Mouse (Mus musculus): Measurements from ENCODE around the gene Klhl26. TPM values are rescaled to one million over a fixed set of nuclear protein-coding genes. Genes with fewer than 3 reads are reported as not detected.

The Klhl26 gene
- polyA plus RNA-seq, 1 experiment from 2014 or later: 19.5 TPM

DNA sequence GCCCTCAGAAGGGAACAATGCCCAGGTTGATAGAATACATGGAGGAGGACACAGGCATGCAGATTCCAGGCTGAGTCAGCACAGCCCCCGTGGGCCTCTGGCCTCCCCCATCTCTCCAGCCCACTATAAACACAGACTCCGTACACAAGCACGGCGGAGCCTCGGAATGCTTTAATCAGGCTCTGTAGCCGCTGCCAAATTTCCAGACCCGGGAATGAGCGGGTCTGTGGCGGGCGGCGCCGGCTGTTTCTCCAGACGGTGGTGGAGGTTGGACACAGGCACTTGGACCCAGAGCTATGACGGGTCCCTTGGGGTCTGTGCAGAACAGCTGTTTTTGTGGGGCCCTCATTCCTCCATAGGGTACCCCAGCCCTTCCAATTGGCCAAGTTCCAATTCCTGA, 57.8 kb downstream of the Klhl26 start:
- no peak overlapping the region for H3K4me3 ChIP-seq (ENCODE audit: low read depth, low read length)
- H3K36me3 ChIP-seq (ENCODE audit: control insufficient read depth, insufficient read depth, low read length): 0 out of 2 replicates have a peak, but pooled peaks cover 4% of the 10 kb centered on the region
- H3K9ac ChIP-seq (ENCODE audit: low read length): no peak overlapping the region
- H3K4me1 ChIP-seq (replicated peaks; ENCODE audit: control insufficient read depth, insufficient read depth, low read length): peaks cover 33% of the 10 kb centered on the region
- 20% methylated on average over 14 of the region's 14 CpGs for WGBS
- H3K9me3 ChIP-seq (ENCODE audit: control insufficient read depth, low read length): no peaks in the 10 kb centered on the region
- peak overlapping the region; percentile 8; the same call in 1 of the 2 replicates for H3K4me2 ChIP-seq (ENCODE audit: low read length)
- H3K27ac ChIP-seq (ENCODE audit: low read depth): no peak overlapping the region
- ATAC-seq (replicated peaks; ENCODE audit: low FRiP score, low TSS enrichment, low read depth): peak; percentile 59
- DNase-seq (ENCODE audit: low spot score): no peak
- no peaks in the 10 kb centered on the region for H3K27me3 ChIP-seq (replicated peaks; ENCODE audit: control insufficient read depth, insufficient read depth, low read length)

DNA sequence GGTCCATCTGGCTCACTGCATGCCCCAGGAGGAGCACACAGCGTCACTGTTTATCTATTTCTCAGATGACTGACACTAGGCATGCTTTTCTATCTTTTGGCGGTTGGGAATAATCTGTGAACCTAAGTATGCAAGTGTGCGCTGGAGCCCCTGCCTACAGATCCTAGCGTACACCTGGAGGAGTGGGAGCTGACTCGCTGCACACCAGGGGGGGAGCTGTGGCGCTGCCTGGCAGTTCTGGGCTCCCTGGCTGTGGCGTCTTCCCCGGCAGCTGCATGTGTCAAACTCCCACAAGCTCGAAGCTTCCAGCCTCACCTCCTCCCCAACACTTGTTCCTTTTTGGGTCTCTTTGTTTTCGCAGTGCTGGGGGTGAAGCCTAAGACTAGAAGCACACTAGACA, 58.9 kb downstream of the Klhl26 start:
- no peak overlapping the region for H3K4me2 ChIP-seq (ENCODE audit: low read length)
- peaks cover 33% of the 10 kb centered on the region for H3K4me1 ChIP-seq (replicated peaks; ENCODE audit: control insufficient read depth, insufficient read depth, low read length)
- DNase-seq (ENCODE audit: low spot score): no peak
- no peaks in the 10 kb centered on the region for H3K9me3 ChIP-seq (ENCODE audit: control insufficient read depth, low read length)
- no peak overlapping the region for H3K27ac ChIP-seq (ENCODE audit: low read depth)
- no peak for ATAC-seq (replicated peaks; ENCODE audit: low FRiP score, low TSS enrichment, low read depth)
- WGBS: 37% methylated on average over 10 of the region's 10 CpGs
- H3K4me3 ChIP-seq (ENCODE audit: low read depth, low read length): no peak overlapping the region
- no peaks in the 10 kb centered on the region for H3K27me3 ChIP-seq (replicated peaks; ENCODE audit: control insufficient read depth, insufficient read depth, low read length)
- 0 out of 2 replicates have a peak, but pooled peaks cover 7% of the 10 kb centered on the region for H3K36me3 ChIP-seq (ENCODE audit: control insufficient read depth, insufficient read depth, low read length)
- no peak overlapping the region for H3K9ac ChIP-seq (ENCODE audit: low read length)

GRCm38 (mm10) chr8:70416941-70417340, 59.8 kb downstream of the Klhl26 start:
- no peak for ATAC-seq (replicated peaks; ENCODE audit: low FRiP score, low TSS enrichment, low read depth)
- DNase-seq (ENCODE audit: low spot score): no peak
- Histone ChIP-seq H3K27ac (ENCODE audit: low read depth) (no peak overlapping the region), H3K36me3 (ENCODE audit: control insufficient read depth, insufficient read depth, low read length) (0 out of 2 replicates have a peak, but pooled peaks cover 7% of the 10 kb centered on the region), H3K4me3 (ENCODE audit: low read depth, low read length) (no peak overlapping the region), H3K9me3 (ENCODE audit: control insufficient read depth, low read length) (no peaks in the 10 kb centered on the region), H3K4me2 (ENCODE audit: low read length) (no peak overlapping the region), H3K27me3 (replicated peaks; ENCODE audit: control insufficient read depth, insufficient read depth, low read length) (no peaks in the 10 kb centered on the region), H3K9ac (ENCODE audit: low read length) (no peak overlapping the region), H3K4me1 (replicated peaks; ENCODE audit: control insufficient read depth, insufficient read depth, low read length) (peaks cover 33% of the 10 kb centered on the region)
- 59% methylated on average over 6 of the region's 6 CpGs for WGBS

DNA sequence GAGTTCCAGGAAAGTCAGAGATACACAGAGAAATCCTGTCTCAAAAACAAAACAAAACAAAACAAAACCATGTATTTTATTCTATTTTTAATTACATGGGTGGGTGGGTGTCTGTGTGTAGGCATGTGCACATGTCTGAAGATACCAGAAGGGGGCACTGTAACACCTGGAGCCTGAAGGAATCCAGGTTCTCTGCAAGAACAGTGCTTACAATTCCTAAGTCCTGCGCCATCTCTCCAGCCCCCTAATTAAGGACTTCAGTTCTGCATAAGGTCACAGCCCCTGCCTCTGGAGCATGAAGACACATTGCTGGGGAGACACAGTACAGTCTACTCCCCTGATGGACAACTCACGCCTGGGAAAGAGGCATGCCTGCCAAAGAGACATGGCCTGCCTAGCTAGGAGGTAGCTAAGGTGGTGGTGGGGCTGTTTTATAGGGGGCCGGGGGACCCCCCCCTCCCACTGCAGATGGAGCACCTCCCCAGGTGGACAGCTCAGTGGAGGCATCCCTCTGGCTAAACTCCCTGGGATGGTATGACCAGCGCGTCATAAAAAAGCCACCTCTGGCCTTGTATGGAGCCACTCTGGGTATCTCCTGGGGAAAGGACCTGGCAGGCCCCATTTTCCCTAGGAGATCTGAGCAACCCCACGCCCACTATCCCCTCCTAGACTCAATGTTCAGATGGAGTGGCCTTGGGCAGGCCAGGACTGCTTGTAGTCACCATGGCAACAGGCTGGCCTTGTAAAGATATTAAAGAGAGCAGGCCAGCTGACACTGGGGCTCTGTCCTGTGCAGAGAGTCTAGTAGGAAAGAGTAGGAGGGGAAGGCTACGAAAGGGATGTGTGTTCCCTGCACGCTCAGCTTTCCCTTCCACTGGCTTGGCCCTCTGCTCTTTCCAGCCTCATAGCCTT, 61.0 kb downstream of the Klhl26 start:
- no peak overlapping the region for H3K4me2 ChIP-seq (ENCODE audit: low read length)
- H3K27ac ChIP-seq (ENCODE audit: low read depth): no peak overlapping the region
- no peak for DNase-seq (ENCODE audit: low spot score)
- 65% methylated on average over 8 of the region's 8 CpGs for WGBS
- H3K9ac ChIP-seq (ENCODE audit: low read length): no peak overlapping the region
- peak; percentile 65; the same call in 1 of the 2 replicates for ATAC-seq (replicated peaks; ENCODE audit: low FRiP score, low TSS enrichment, low read depth)
- peaks cover 33% of the 10 kb centered on the region for H3K4me1 ChIP-seq (replicated peaks; ENCODE audit: control insufficient read depth, insufficient read depth, low read length)
- 0 out of 2 replicates have a peak, but pooled peaks cover 7% of the 10 kb centered on the region for H3K36me3 ChIP-seq (ENCODE audit: control insufficient read depth, insufficient read depth, low read length)
- H3K27me3 ChIP-seq (replicated peaks; ENCODE audit: control insufficient read depth, insufficient read depth, low read length): no peaks in the 10 kb centered on the region
- H3K9me3 ChIP-seq (ENCODE audit: control insufficient read depth, low read length): no peaks in the 10 kb centered on the region
- H3K4me3 ChIP-seq (ENCODE audit: low read depth, low read length): no peak overlapping the region

- Histone ChIP-seq H3K36me3 (ENCODE audit: control insufficient read depth, insufficient read depth, low read length) (0 out of 2 replicates have a peak, but pooled peaks cover 7% of the 10 kb centered on the region), H3K4me2 (ENCODE audit: low read length) (no peak overlapping the region), H3K27me3 (replicated peaks; ENCODE audit: control insufficient read depth, insufficient read depth, low read length) (no peaks in the 10 kb centered on the region), H3K4me3 (ENCODE audit: low read depth, low read length) (no peak overlapping the region), H3K27ac (ENCODE audit: low read depth) (no peak overlapping the region), H3K9me3 (ENCODE audit: control insufficient read depth, low read length) (no peaks in the 10 kb centered on the region), H3K4me1 (replicated peaks; ENCODE audit: control insufficient read depth, insufficient read depth, low read length) (peaks cover 36% of the 10 kb centered on the region), H3K9ac (ENCODE audit: low read length) (no peak overlapping the region)
- WGBS: 87% methylated on average over 6 of the region's 6 CpGs
- no peak for DNase-seq (ENCODE audit: low spot score)
- no peak for ATAC-seq (replicated peaks; ENCODE audit: low FRiP score, low TSS enrichment, low read depth)
Measured at GRCm38 (mm10) chr8:70414310-70414946, 62.3 kb downstream of the Klhl26 start.

DNA sequence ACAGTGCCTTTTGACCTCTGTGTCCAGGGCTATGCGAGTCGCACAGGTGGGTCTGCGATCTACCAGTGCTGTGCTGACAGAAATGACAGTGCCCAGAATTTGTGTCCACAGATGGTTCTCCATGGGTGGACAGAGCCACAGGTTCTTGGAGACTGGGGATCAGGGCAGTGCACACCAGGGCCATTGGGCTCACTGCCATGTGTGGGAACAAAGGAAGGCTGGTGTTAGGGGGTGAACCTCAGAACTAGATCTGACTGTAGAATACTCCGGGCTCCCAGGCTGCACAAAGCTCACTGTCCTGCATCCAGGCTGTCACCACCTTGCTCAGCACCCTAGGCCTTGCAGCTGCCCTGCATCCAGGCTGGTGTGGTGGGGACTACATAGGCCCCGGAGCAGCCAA, 66.5 kb downstream of the Klhl26 start:
- peaks cover 27% of the 10 kb centered on the region for H3K4me1 ChIP-seq (replicated peaks; ENCODE audit: control insufficient read depth, insufficient read depth, low read length)
- DNase-seq (ENCODE audit: low spot score) (no peak), ATAC-seq (replicated peaks; ENCODE audit: low FRiP score, low TSS enrichment, low read depth) (no peak)
- H3K36me3 ChIP-seq (ENCODE audit: control insufficient read depth, insufficient read depth, low read length): 0 out of 2 replicates have a peak, but pooled peaks cover 7% of the 10 kb centered on the region
- no peaks in the 10 kb centered on the region for H3K9me3 ChIP-seq (ENCODE audit: control insufficient read depth, low read length)
- no peak overlapping the region for H3K4me3 ChIP-seq (ENCODE audit: low read depth, low read length)
- H3K27me3 ChIP-seq (replicated peaks; ENCODE audit: control insufficient read depth, insufficient read depth, low read length): no peaks in the 10 kb centered on the region
- H3K27ac ChIP-seq (ENCODE audit: low read depth): no peak overlapping the region
- 92% methylated on average over 5 of the region's 5 CpGs for WGBS
- H3K9ac ChIP-seq (ENCODE audit: low read length): no peak overlapping the region
- no peak overlapping the region for H3K4me2 ChIP-seq (ENCODE audit: low read length)

- no peaks in the 10 kb centered on the region for H3K27me3 ChIP-seq (replicated peaks; ENCODE audit: control insufficient read depth, insufficient read depth, low read length)
- ATAC-seq (replicated peaks; ENCODE audit: low FRiP score, low TSS enrichment, low read depth) (peak; percentile 30; the same call in 1 of the 2 replicates), DNase-seq (ENCODE audit: low spot score) (peak; percentile 61)
- H3K9me3 ChIP-seq (ENCODE audit: control insufficient read depth, low read length): no peaks in the 10 kb centered on the region
- no peak overlapping the region for H3K4me3 ChIP-seq (ENCODE audit: low read depth, low read length)
- H3K4me2 ChIP-seq (ENCODE audit: low read length): no peak overlapping the region; the same call in 1 of the 2 replicates
- 33% methylated on average over 9 of the region's 9 CpGs for WGBS
- H3K9ac ChIP-seq (ENCODE audit: low read length): no peak overlapping the region
- H3K4me1 ChIP-seq (replicated peaks; ENCODE audit: control insufficient read depth, insufficient read depth, low read length): peaks cover 32% of the 10 kb centered on the region
- peak overlapping the region; percentile 73 for H3K27ac ChIP-seq (ENCODE audit: low read depth)
- 0 out of 2 replicates have a peak, but pooled peaks cover 7% of the 10 kb centered on the region for H3K36me3 ChIP-seq (ENCODE audit: control insufficient read depth, insufficient read depth, low read length)
Measured at GRCm38 (mm10) chr8:70409455-70409871, 67.3 kb downstream of the Klhl26 start.

DNA sequence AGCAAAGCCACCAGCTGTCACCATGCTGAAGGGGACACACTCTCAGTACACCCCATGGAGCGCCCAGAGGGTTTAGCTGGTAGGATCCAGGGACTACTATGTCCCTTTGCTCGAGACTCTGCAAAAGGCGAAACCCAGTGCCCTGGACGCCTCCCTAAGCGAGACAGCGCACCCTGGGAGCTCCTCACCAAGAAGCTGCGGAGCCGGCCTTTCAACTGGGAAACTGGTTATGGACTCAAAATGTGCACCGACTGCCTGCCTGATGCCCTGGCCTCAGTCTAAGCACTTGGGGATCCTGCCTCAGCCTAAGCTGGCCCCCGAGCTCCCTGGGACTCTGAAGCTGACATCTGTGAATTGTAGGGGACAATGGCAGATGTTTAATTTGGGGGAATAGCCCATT, 67.7 kb downstream of the Klhl26 start:
- peak overlapping the region; percentile 6; the same call in 1 of the 2 replicates for H3K4me2 ChIP-seq (ENCODE audit: low read length)

More for the DNA sequence above, 67.7 kb downstream of the Klhl26 start:
- no peaks in the 10 kb centered on the region for H3K9me3 ChIP-seq (ENCODE audit: control insufficient read depth, low read length)
- H3K27ac ChIP-seq (ENCODE audit: low read depth): peak overlapping the region; percentile 73
- no peaks in the 10 kb centered on the region for H3K27me3 ChIP-seq (replicated peaks; ENCODE audit: control insufficient read depth, insufficient read depth, low read length)
- DNase-seq (ENCODE audit: low spot score) (peak; percentile 60), ATAC-seq (replicated peaks; ENCODE audit: low FRiP score, low TSS enrichment, low read depth) (no peak; the same call in 1 of the 2 replicates)
- H3K9ac ChIP-seq (ENCODE audit: low read length): no peak overlapping the region
- WGBS: 80% methylated on average over 10 of the region's 10 CpGs
- H3K36me3 ChIP-seq (ENCODE audit: control insufficient read depth, insufficient read depth, low read length): 0 out of 2 replicates have a peak, but pooled peaks cover 3% of the 10 kb centered on the region
- H3K4me1 ChIP-seq (replicated peaks; ENCODE audit: control insufficient read depth, insufficient read depth, low read length): peaks cover 32% of the 10 kb centered on the region
- no peak overlapping the region for H3K4me3 ChIP-seq (ENCODE audit: low read depth, low read length)

All from intestine, embryonic 14.5 days (tissue).